Mouse (Mus musculus): ENCODE data around the gene 4930467E23Rik. TPM values are rescaled to one million over a fixed set of nuclear protein-coding genes. Genes with fewer than 3 reads are reported as not detected.
A peak's percentile ranks its signal among the peaks of the same experiment; 100 is the strongest.
"Not testable (repeated sequence)": the region's sequence is repeated elsewhere in the genome, so short reads cannot be mapped to it uniquely, and the experiment has no call there.

Gene 4930467E23Rik
- polyA plus RNA-seq, 1 experiment, result not detected

DNA sequence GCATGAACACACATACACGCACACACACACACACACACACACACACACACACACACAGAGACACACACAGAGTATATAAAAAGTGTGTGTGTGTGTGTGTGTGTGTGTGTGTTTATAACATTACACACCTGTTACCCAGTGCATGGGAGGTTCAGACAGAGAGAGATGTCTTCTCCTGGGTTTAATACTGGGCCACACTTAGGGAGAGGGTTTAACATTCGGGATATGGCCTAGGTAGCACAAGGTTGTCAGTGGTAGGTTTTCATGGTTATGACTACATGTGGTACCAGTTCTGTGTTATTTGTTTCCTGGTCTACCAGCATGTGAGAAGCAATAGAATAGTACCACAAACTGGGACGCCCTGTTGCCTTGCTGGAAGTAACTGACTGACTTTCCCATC lies 25.6 kb downstream of the 4930467E23Rik start:
- not testable (repeated sequence) for H3K27ac ChIP-seq (ENCODE audit: insufficient read depth, low read length); DNase-seq (ENCODE audit: low read depth in 1 of 2, low spot score in 2 of 2); H3K4me3 ChIP-seq (ENCODE audit: extremely low read depth, insufficient read depth, insufficient read length); H3K4me1 ChIP-seq (ENCODE audit: control insufficient read depth, insufficient read depth, insufficient read length); H3K27me3 ChIP-seq (ENCODE audit: control insufficient read depth, insufficient read depth, low read length); H3K36me3 ChIP-seq (ENCODE audit: control insufficient read depth, insufficient read depth, low read length)
- 78% methylated on average over 3 of the region's 3 CpGs for WGBS

DNA sequence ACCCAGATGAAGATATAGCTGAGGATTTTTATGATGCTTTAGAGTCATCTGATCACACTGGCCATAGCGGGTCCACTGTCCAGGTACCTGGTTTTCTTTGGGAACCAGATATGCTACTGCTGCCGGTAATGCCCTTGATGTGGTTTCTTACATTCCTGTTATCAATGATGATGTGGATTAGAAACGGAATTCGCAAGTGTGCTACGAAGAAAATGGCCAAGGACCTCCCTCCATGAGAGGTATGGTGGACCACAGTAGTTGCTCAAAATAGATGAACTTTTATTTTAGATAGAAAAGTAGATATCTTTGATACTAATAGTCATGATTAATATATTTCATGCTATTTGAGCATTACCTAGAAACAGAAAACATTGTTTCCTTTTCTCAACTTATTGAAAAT lies 32.3 kb downstream of the 4930467E23Rik start:
- not testable (repeated sequence) for H3K4me3 ChIP-seq (ENCODE audit: extremely low read depth, insufficient read depth, insufficient read length); H3K36me3 ChIP-seq (ENCODE audit: control insufficient read depth, insufficient read depth, low read length); H3K27me3 ChIP-seq (ENCODE audit: control insufficient read depth, insufficient read depth, low read length); H3K4me1 ChIP-seq (ENCODE audit: control insufficient read depth, insufficient read depth, insufficient read length); DNase-seq (ENCODE audit: low read depth in 1 of 2, low spot score in 2 of 2); H3K27ac ChIP-seq (ENCODE audit: insufficient read depth, low read length)
- WGBS, result 83% methylated on average over 5 of the region's 5 CpGs

DNA sequence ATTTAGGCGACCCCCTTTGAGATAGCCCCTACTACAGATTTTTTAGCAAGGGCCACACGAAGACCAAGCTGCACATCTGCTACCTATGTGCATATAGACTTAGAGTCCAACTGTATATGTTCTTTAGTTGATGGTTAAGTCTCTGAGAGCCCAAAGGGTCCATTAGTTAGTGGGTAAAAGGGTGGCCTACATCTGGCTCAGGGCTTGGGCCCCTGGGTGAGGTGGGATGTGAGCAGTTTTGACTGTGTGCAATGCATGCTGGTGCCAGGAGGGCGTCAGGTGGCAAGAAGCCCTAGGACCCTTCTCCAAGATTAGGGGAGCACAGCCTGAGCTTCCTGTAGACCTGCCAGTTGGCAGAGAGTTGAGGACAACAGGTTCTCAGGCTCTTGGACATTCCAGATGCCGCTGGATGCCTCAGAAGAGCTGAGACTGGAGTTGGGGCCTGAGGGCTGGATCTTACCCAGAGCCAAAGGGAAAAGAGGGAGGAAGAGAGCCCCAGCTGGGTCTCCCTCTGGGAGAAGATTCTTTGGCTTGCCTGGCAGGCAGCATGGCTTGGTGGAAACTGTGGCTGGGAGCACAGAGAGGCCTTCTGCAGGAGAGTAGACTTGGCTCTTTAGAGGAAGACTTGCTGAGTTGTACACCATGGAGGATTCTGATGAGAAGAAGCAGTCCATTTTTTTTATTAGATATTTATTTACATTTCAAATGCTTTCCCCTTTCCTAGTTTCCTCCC lies 33.6 kb downstream of the 4930467E23Rik start:
- H3K4me1 ChIP-seq (ENCODE audit: control insufficient read depth, insufficient read depth, insufficient read length); H3K4me3 ChIP-seq (ENCODE audit: extremely low read depth, insufficient read depth, insufficient read length); DNase-seq (ENCODE audit: low read depth in 1 of 2, low spot score in 2 of 2); H3K27me3 ChIP-seq (ENCODE audit: control insufficient read depth, insufficient read depth, low read length); H3K36me3 ChIP-seq (ENCODE audit: control insufficient read depth, insufficient read depth, low read length); H3K27ac ChIP-seq (ENCODE audit: insufficient read depth, low read length): not testable (repeated sequence)
- WGBS, result 70% methylated on average over 4 of the region's 4 CpGs

DNA sequence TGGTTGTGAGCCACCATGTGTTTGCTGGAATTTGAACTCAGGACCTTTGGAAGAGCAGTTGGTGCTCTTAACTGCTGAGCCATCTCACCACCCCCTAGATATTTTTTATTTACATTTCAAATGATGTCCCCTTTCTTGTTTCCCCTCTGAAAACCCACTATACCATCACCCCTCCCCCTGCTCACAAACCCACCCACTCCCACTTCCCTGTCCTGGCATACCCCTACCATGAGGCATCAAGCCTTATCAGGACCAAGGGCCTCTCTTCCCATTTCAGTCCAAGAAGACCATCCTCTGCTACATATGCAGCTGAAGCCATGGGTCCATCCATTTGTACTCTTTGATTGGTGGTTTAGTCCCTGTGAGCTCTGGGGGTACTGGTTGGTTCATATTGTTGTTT lies 36.2 kb downstream of the 4930467E23Rik start:
- H3K4me1 ChIP-seq (ENCODE audit: control insufficient read depth, insufficient read depth, insufficient read length); H3K27ac ChIP-seq (ENCODE audit: insufficient read depth, low read length); H3K36me3 ChIP-seq (ENCODE audit: control insufficient read depth, insufficient read depth, low read length); DNase-seq (ENCODE audit: low read depth in 1 of 2, low spot score in 2 of 2); H3K27me3 ChIP-seq (ENCODE audit: control insufficient read depth, insufficient read depth, low read length); H3K4me3 ChIP-seq (ENCODE audit: extremely low read depth, insufficient read depth, insufficient read length): not testable (repeated sequence)

DNA sequence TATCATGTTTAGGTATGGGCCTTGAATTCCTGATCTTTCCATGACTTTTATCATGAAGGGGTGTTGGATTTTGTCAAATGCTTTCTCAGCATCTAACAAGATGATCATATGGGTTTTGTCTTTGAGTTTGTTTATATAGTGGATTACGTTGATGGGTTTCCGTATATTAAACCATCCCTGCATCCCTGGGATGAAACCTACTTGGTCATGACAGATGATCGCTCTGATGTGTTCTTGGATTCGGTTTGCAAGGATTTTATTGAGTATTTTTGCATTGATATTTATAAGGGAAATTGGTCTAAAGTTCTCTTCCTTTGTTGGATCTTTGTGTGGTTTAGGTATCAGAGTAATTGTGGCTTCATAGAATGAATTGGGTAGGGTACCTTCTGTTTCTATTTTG lies 44.1 kb downstream of the 4930467E23Rik start:
- H3K36me3 ChIP-seq (ENCODE audit: control insufficient read depth, insufficient read depth, low read length); H3K4me3 ChIP-seq (ENCODE audit: extremely low read depth, insufficient read depth, insufficient read length); H3K27me3 ChIP-seq (ENCODE audit: control insufficient read depth, insufficient read depth, low read length); H3K27ac ChIP-seq (ENCODE audit: insufficient read depth, low read length); DNase-seq (ENCODE audit: low read depth in 1 of 2, low spot score in 2 of 2); H3K4me1 ChIP-seq (ENCODE audit: control insufficient read depth, insufficient read depth, insufficient read length): not testable (repeated sequence)
- WGBS, result 83% methylated on average over 4 of the region's 4 CpGs

DNA sequence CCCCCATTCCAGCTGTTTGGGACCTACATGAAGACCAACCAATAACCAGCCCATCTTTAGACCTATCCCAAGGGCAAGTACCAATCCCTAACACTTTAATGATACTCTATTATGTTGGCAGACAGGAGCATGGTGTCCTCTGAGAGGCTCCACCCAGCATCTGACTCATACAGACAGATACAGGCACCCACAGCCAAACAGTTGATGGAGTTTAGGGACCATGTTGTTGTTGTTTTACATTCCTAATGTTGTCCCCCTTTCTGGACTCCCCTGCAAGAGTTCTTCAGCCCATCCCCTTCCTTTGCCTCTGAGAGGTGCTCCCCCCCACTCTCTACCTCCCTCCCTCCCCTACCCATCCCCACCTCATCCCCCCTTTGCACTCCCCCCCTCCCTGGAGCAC lies 46.9 kb downstream of the 4930467E23Rik start:
- H3K27ac ChIP-seq (ENCODE audit: insufficient read depth, low read length); H3K4me3 ChIP-seq (ENCODE audit: extremely low read depth, insufficient read depth, insufficient read length); H3K27me3 ChIP-seq (ENCODE audit: control insufficient read depth, insufficient read depth, low read length); DNase-seq (ENCODE audit: low read depth in 1 of 2, low spot score in 2 of 2); H3K36me3 ChIP-seq (ENCODE audit: control insufficient read depth, insufficient read depth, low read length); H3K4me1 ChIP-seq (ENCODE audit: control insufficient read depth, insufficient read depth, insufficient read length): not testable (repeated sequence)

DNA sequence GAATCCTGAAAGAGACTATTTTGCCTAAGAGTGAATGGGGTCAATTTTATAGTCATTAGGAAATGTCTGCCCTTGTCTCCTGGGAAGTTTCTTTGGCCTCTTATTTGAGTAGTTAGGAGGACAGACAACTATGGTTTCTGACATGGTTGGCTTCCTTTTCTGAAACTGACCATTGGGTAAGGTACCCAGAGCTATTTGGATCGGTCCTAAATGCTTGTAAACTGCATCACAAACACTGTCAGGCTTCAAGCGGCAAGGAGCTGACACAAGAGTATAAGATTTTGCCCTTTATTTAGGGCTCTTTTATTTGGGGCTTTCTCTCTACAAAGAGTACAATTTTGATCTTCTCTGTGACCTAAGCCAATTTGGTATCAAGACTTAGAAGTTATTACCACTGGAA lies 48.1 kb downstream of the 4930467E23Rik start:
- WGBS, result 45% methylated on average over 2 of the region's 2 CpGs
- H3K36me3 ChIP-seq (ENCODE audit: control insufficient read depth, insufficient read depth, low read length); H3K4me3 ChIP-seq (ENCODE audit: extremely low read depth, insufficient read depth, insufficient read length); DNase-seq (ENCODE audit: low read depth in 1 of 2, low spot score in 2 of 2); H3K27me3 ChIP-seq (ENCODE audit: control insufficient read depth, insufficient read depth, low read length); H3K27ac ChIP-seq (ENCODE audit: insufficient read depth, low read length); H3K4me1 ChIP-seq (ENCODE audit: control insufficient read depth, insufficient read depth, insufficient read length): not testable (repeated sequence)

DNA sequence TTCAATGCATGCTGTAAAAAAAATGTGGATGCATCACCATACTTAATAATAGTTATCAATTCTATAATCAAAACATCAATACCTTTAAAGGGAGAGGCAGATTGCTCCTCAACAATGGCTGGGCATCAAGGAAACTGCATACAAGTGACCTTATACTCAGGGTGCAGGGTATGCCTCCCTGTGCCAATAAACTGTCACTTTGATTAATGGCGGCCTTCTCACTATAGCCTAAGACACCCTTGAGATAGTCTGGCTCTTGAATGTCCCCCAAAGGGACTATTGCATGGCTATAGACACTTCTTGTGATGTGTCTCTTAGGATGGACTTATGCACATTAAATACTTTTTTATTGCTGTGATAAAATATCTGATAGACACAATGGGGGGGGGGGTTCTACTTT lies 48.8 kb downstream of the 4930467E23Rik start:
- not testable (repeated sequence) for H3K27ac ChIP-seq (ENCODE audit: insufficient read depth, low read length); H3K36me3 ChIP-seq (ENCODE audit: control insufficient read depth, insufficient read depth, low read length); H3K4me3 ChIP-seq (ENCODE audit: extremely low read depth, insufficient read depth, insufficient read length); H3K27me3 ChIP-seq (ENCODE audit: control insufficient read depth, insufficient read depth, low read length); H3K4me1 ChIP-seq (ENCODE audit: control insufficient read depth, insufficient read depth, insufficient read length)
- peak in 1 of 2 experiments; percentile 26 for DNase-seq (ENCODE audit: low read depth in 1 of 2, low spot score in 2 of 2)
- WGBS, result 67% methylated on average over 1 of the region's 1 CpGs

DNA sequence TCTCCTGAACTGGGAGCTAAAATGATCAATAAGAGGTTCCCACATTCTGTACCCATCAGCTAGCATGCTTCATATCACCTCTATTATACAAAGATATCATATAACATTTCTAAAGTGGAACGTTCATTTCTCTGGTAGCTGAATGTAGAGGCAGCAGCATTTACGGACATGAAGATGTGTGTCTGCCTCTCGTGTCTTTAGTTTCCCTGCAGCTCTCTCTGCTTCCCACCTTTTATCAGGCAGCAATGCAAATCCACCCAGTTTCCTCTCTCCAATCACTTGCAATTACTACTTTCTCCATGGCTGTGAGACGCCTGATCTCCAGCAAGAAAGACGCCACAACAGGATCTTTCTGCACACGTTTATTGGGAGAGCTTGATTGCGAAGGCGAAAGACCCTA lies 49.5 kb downstream of the 4930467E23Rik start:
- H3K4me3 ChIP-seq (ENCODE audit: extremely low read depth, insufficient read depth, insufficient read length); DNase-seq (ENCODE audit: low read depth in 1 of 2, low spot score in 2 of 2); H3K36me3 ChIP-seq (ENCODE audit: control insufficient read depth, insufficient read depth, low read length); H3K4me1 ChIP-seq (ENCODE audit: control insufficient read depth, insufficient read depth, insufficient read length); H3K27ac ChIP-seq (ENCODE audit: insufficient read depth, low read length); H3K27me3 ChIP-seq (ENCODE audit: control insufficient read depth, insufficient read depth, low read length): not testable (repeated sequence)
- 90% methylated on average over 8 of the region's 8 CpGs for WGBS

DNA sequence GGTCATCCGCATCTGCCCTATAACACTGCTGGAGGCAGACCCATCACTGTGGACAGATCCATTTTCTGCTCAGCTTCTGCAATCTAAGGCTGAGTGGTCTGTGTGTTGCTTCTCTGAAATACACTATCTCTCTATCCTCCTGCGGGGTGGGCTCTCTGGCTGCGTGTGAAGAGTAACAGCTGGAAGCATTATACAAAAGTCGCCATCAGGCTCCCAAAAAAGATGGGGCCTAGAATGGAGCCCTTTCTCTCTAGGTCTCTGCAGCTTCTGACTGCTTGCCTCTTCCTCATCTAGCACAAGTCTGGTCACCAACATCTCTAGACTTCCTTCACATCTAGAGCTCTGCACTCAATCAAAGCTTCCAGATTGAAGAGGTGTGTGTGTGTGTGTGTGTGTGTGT lies 50.8 kb downstream of the 4930467E23Rik start:
- H3K4me3 ChIP-seq (ENCODE audit: extremely low read depth, insufficient read depth, insufficient read length); H3K27me3 ChIP-seq (ENCODE audit: control insufficient read depth, insufficient read depth, low read length); DNase-seq (ENCODE audit: low read depth in 1 of 2, low spot score in 2 of 2); H3K36me3 ChIP-seq (ENCODE audit: control insufficient read depth, insufficient read depth, low read length); H3K4me1 ChIP-seq (ENCODE audit: control insufficient read depth, insufficient read depth, insufficient read length); H3K27ac ChIP-seq (ENCODE audit: insufficient read depth, low read length): not testable (repeated sequence)
- 93% methylated on average over 4 of the region's 4 CpGs for WGBS

DNA sequence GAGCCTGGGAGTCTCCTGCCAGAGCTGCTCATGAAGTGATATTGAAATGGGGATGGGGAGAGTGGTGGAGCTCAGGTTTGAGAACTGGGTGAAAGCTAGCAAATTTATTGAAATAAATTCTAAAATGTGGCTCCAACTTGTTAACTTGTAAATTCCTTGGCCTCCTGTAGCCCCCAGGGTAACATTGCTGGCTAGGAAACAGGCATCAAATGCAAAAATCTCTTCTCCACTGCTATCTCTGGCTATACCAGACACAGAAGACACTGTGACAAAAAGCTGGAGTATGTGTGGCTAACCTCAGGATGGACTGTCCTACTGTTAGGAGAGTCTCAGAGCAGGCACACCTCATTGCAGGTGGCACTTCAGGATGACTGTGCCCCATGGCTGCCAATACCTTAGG lies 51.3 kb downstream of the 4930467E23Rik start:
- H3K4me1 ChIP-seq (ENCODE audit: control insufficient read depth, insufficient read depth, insufficient read length); H3K4me3 ChIP-seq (ENCODE audit: extremely low read depth, insufficient read depth, insufficient read length); H3K36me3 ChIP-seq (ENCODE audit: control insufficient read depth, insufficient read depth, low read length); H3K27me3 ChIP-seq (ENCODE audit: control insufficient read depth, insufficient read depth, low read length); H3K27ac ChIP-seq (ENCODE audit: insufficient read depth, low read length); DNase-seq (ENCODE audit: low read depth in 1 of 2, low spot score in 2 of 2): not testable (repeated sequence)

Measured in spleen, adult 2 months (tissue).